Mouse (Mus musculus) embryonic facial prominence, embryonic 14.5 days (tissue): ENCODE measurements around the gene Lrp6. TPM values are rescaled to one million over a fixed set of nuclear protein-coding genes. Genes with fewer than 3 reads are reported as not detected.

Experiments used
- ATAC-seq: fragments of 200-750 bp; cut with Nextera tagmentation; 2 replicates; pipeline ENCODE4 v1.8.0; 2017; ENCODE audit warnings: low read depth, moderate number of reproducible peaks, moderate TSS enrichment
- DNase-seq: peaks from one replicate; pipeline ENCODE4 v3.0.0-alpha.2; 2015; ENCODE audit warnings: low spot score
- H3K27ac ChIP-seq: fragments of 300-500 bp; sonication (generic); replicated peaks from 2 replicates; pipeline ENCODE4 v1.5.1; 2014; ENCODE audit warnings: low read depth, mild to moderate bottlenecking, low read length, moderate library complexity
- H3K27me3 ChIP-seq: fragments of 300-500 bp; sonication (generic); replicated peaks from 2 replicates; pipeline ENCODE4 v1.6.1; 2014; ENCODE audit warnings: low read length; ENCODE audit not compliant: control insufficient read depth, insufficient read depth
- H3K36me3 ChIP-seq: fragments of 300-500 bp; sonication (generic); 2 replicates; pipeline ENCODE4 v1.6.1; 2014; ENCODE audit warnings: low read length, mixed read lengths; ENCODE audit not compliant: control insufficient read depth, insufficient read depth
- H3K4me1 ChIP-seq: fragments of 300-500 bp; sonication (generic); 2 replicates; pipeline ENCODE4 v1.6.1; 2014; ENCODE audit warnings: antibody characterized with exemption, low read length; ENCODE audit not compliant: control insufficient read depth, insufficient read depth
- H3K4me2 ChIP-seq: fragments of 300-500 bp; sonication (generic); 2 replicates; pipeline ENCODE4 v1.6.1; 2014; ENCODE audit warnings: low read depth, mild to moderate bottlenecking, low read length, moderate library complexity, mixed read lengths
- H3K4me3 ChIP-seq: fragments of 300-500 bp; sonication (generic); 2 replicates; pipeline ENCODE4 v1.5.1; 2014; ENCODE audit warnings: low read depth, mild to moderate bottlenecking, low read length
- H3K9ac ChIP-seq: fragments of 300-500 bp; sonication (generic); 2 replicates; pipeline ENCODE4 v1.6.1; 2014; ENCODE audit warnings: low read depth, mild to moderate bottlenecking, low read length, moderate library complexity, mixed read lengths
- H3K9me3 ChIP-seq: fragments of 300-500 bp; sonication (generic); 2 replicates; pipeline ENCODE4 v1.6.1; 2016; ENCODE audit warnings: low read length; ENCODE audit not compliant: control insufficient read depth
- WGBS: fragments of 180-500 bp; shearing (Covaris S2); extraction: QIAGEN DNeasy Blood & Tissue Kit; methylation state at CpG from one replicate; pipeline ENCODE4 v1.1.7; 2014; 5-methylcytosine and 5-hydroxymethylcytosine counted together
- polyA plus RNA-seq: library from polyadenylated mRNA; unstranded; fragments of >200 nt; fragmentation: Nextera tagmentation; extraction: Ambion mirVana; gene quantifications from 2 replicates; pipeline ENCODE4 v1.2.1, GENCODE M21; 2014

The Lrp6 gene
- polyA plus RNA-seq, 1 experiment from 2014 or later, result 39.8 TPM

DNA sequence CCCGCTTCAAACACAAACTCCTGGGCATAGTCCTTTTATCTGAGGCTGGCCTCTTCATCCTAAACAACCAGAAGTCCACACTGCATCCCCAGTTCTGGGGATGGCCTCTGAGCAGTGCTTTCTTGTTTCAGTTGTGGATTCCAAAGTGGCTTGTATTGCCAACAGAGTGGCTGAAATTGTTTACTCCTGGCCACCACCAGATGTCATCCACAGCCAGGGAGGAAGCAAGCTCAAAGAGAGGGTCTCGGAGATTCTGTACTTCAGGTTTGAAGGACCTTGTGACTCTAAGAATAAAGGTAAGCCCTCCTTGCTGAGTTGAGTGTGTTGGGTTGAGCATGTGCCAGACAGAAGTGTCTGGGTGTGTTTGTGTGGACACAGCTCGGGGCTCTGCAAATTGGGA is 139.6 kb downstream of the Lrp6 start:
- no peaks in the 10 kb centered on the region for H3K36me3 ChIP-seq
- no peak for DNase-seq
- ATAC-seq, result no peak
- no peaks in the 10 kb centered on the region for H3K9me3 ChIP-seq
- H3K27ac ChIP-seq, result no peak overlapping the region
- H3K27me3 ChIP-seq, result no peaks in the 10 kb centered on the region
- H3K9ac ChIP-seq, result no peak overlapping the region
- peaks cover 10% of the 10 kb centered on the region; the same call in 1 of the 2 replicates for H3K4me1 ChIP-seq
- WGBS, result 70% methylated on average over 3 of the region's 3 CpGs
- no peak overlapping the region for H3K4me2 ChIP-seq
- no peak overlapping the region for H3K4me3 ChIP-seq

DNA sequence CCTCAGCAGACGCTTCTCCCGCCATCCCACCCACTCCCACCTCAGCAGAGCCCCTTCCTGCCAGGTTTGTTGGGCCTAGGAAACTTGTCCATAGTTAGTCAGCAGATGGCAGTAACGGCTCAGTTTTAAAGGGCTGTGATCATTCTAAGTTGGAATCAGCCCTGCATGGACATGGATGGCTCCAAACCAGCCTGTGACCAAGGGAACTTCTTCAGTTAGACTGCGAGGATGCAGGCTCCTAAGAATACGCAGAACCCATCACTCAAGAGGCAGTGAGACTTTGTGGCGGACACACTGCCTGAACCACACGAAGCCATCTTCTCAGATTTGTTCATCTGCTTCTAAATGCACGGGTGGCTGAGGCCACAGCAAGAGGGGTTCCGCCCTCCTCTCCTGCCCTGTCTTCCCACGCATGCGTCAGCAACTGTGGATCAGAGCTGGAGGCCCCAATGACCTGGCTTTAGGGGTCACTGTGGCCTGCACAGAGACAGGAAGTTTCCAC is 141.5 kb downstream of the Lrp6 start:
- H3K4me3 ChIP-seq, result no peak overlapping the region
- H3K4me1 ChIP-seq, result 0 out of 2 replicates have a peak, but pooled peaks cover 8% of the 10 kb centered on the region
- ATAC-seq (peak; percentile 82), DNase-seq (peak; percentile 86)
- no peaks in the 10 kb centered on the region for H3K36me3 ChIP-seq
- no peak overlapping the region for H3K9ac ChIP-seq
- 34% methylated on average over 11 of the region's 11 CpGs for WGBS
- no peaks in the 10 kb centered on the region for H3K27me3 ChIP-seq
- peak overlapping the region; percentile 34; the same call in 1 of the 2 replicates for H3K4me2 ChIP-seq
- H3K9me3 ChIP-seq, result no peaks in the 10 kb centered on the region
- H3K27ac ChIP-seq, result no peak overlapping the region

- Histone ChIP-seq H3K4me3 (no peak overlapping the region), H3K27me3 (no peaks in the 10 kb centered on the region), H3K9me3 (no peaks in the 10 kb centered on the region), H3K9ac (no peak overlapping the region), H3K27ac (no peak overlapping the region), H3K4me2 (no peak overlapping the region), H3K4me1 (no peaks in the 10 kb centered on the region), H3K36me3 (no peaks in the 10 kb centered on the region)
- no peak for DNase-seq
- 88% methylated on average over 6 of the region's 6 CpGs for WGBS
- ATAC-seq, result no peak
Observed at GRCm38 (mm10) chr6:134421921-134422320, 144.8 kb downstream of the Lrp6 start.

DNA sequence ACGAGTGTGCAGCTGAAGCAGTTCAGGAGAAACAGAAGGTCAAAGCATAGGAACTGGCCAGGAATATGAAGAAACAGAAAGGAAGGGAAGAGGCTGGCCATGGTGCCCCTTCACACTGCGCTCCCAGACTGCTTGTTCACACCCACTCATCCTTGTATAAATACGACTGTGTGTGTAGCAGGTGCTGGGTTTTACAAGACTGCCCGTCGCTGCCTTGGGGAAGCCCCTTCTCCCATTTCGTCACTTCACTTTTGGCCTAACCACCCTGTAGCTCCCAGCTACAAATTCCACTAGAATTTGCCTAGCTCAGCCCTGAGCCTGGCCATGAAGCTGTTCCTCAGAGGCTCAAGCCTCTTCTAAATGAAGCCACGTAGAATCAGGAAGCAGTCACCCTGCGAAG is 146.4 kb downstream of the Lrp6 start:
- Histone ChIP-seq H3K36me3 (no peaks in the 10 kb centered on the region), H3K27me3 (no peaks in the 10 kb centered on the region), H3K9me3 (no peaks in the 10 kb centered on the region), H3K4me3 (no peak overlapping the region), H3K4me1 (no peaks in the 10 kb centered on the region), H3K27ac (no peak overlapping the region), H3K9ac (no peak overlapping the region), H3K4me2 (no peak overlapping the region)
- ATAC-seq (no peak), DNase-seq (no peak)
- 77% methylated on average over 8 of the region's 8 CpGs for WGBS

- 74% methylated on average over 3 of the region's 3 CpGs for WGBS
- Histone ChIP-seq H3K9ac (no peak overlapping the region), H3K4me1 (no peaks in the 10 kb centered on the region), H3K4me3 (no peak overlapping the region), H3K27ac (no peak overlapping the region), H3K27me3 (no peaks in the 10 kb centered on the region), H3K9me3 (no peaks in the 10 kb centered on the region), H3K4me2 (no peak overlapping the region), H3K36me3 (no peaks in the 10 kb centered on the region)
- DNase-seq (no peak), ATAC-seq (no peak)
Observed at GRCm38 (mm10) chr6:134417886-134418285, 148.9 kb downstream of the Lrp6 start.

- 42% methylated on average over 3 of the region's 3 CpGs for WGBS
- ATAC-seq, result no peak
- no peak overlapping the region for H3K4me3 ChIP-seq
Observed at GRCm38 (mm10) chr6:134416556-134417105, 150.1 kb downstream of the Lrp6 start.

GRCm38 (mm10) chr6:134414532-134414883 is 152.3 kb downstream of the Lrp6 start:
- Histone ChIP-seq H3K9ac (no peak overlapping the region), H3K9me3 (no peaks in the 10 kb centered on the region), H3K36me3 (no peaks in the 10 kb centered on the region), H3K27ac (no peak overlapping the region), H3K4me2 (peak overlapping the region; percentile 7; the same call in 1 of the 2 replicates), H3K4me3 (no peak overlapping the region), H3K27me3 (no peaks in the 10 kb centered on the region), H3K4me1 (no peaks in the 10 kb centered on the region)
- ATAC-seq, result no peak; the same call in 1 of the 2 replicates
- DNase-seq, result no peak
- 63% methylated on average over 4 of the region's 4 CpGs for WGBS

More at GRCm38 (mm10) chr6:134416556-134417105, 150.1 kb downstream of the Lrp6 start:
- Histone ChIP-seq H3K4me1 (no peaks in the 10 kb centered on the region), H3K36me3 (no peaks in the 10 kb centered on the region), H3K27me3 (no peaks in the 10 kb centered on the region), H3K4me2 (no peak overlapping the region), H3K27ac (no peak overlapping the region), H3K9me3 (no peaks in the 10 kb centered on the region), H3K9ac (no peak overlapping the region)
- no peak for DNase-seq

DNA sequence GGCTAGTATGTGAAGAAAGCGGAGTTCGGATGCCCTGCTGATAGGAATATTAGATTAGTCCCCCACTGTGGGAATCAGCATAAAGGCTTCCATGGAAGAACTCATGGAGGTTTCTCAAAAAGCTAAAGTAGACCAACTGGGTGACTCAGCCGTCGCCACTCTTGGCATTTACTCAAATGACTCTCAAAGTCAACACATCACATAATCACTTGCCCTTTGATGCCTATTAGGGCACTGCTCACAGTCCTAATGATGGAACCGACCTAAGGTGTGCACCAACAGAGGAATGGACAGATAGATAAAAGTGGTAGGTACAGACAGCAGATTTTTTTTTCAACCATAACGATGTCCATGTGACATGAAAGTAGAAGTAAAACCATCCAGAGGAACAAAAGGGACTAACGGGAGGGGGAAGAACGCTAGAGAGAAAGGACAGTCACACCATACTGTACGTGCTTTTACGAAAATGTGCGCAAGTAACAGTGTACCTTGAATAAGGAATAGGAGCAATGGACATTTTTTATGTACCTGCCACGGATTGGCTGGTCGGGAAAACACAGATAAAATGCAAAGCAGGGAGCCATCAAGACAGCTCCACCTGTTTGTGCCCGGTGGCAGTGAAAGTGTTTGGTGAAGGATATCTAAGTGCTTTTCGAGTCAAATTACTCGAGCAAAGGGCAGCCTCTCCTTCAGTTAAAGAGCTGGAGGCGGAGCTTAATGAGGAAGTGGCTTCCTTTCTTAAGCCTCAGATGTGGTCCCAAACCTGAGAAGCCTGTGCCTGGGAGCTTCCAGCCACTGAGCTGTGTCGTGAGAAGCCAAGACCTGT is 152.8 kb downstream of the Lrp6 start:
- no peak overlapping the region for H3K4me3 ChIP-seq

More for the DNA sequence above, 152.8 kb downstream of the Lrp6 start:
- Histone ChIP-seq H3K9ac (no peak overlapping the region), H3K4me2 (peak overlapping the region; percentile 7; the same call in 1 of the 2 replicates), H3K27me3 (no peaks in the 10 kb centered on the region), H3K36me3 (no peaks in the 10 kb centered on the region), H3K4me1 (no peaks in the 10 kb centered on the region), H3K9me3 (no peaks in the 10 kb centered on the region), H3K27ac (no peak overlapping the region; the same call in 1 of the 2 replicates)
- DNase-seq (peak; percentile 67), ATAC-seq (peak; percentile 75)
- WGBS, result 60% methylated on average over 18 of the region's 18 CpGs
